Mouse (Mus musculus) CH12.LX (cell line): ENCODE measurements around the gene Cux1. TPM values are rescaled to one million over a fixed set of nuclear protein-coding genes. Genes with fewer than 3 reads are reported as not detected.

Source experiments
- DNase-seq: peaks from one replicate; pipeline ENCODE4 v3.0.0-alpha.2; 2013; ENCODE audit errors: extremely low read depth
- H3K27ac ChIP-seq: 2 replicates; pipeline ENCODE4 v1.5.1; 2012; ENCODE audit warnings: low read depth, mild to moderate bottlenecking, control low read depth, moderate library complexity; ENCODE audit not compliant: insufficient read depth
- H3K27me3 ChIP-seq: replicated peaks from 2 replicates; pipeline ENCODE3; 2012; ENCODE audit warnings: inconsistent platforms
- H3K36me3 ChIP-seq, 2 experiments: replicated peaks in 1 of 2; 2 replicates each; pipeline versions ENCODE3 to v1.6.1; 2012; ENCODE audit warnings: inconsistent platforms in 1 of 2, low read length in 1 of 2, mild to moderate bottlenecking in 1 of 2, mixed read lengths in 1 of 2, moderate library complexity in 1 of 2; ENCODE audit not compliant: control insufficient read depth in 1 of 2, insufficient read depth in 1 of 2
- H3K4me1 ChIP-seq, 2 experiments: 2 replicates each; pipeline ENCODE4 v1.6.1; 2012; ENCODE audit warnings: inconsistent platforms in 1 of 2, moderate library complexity in 1 of 2; ENCODE audit not compliant: insufficient read depth in 2 of 2, control insufficient read depth in 1 of 2
- H3K4me2 ChIP-seq: 2 replicates; pipeline ENCODE4 v1.6.1; 2012; ENCODE audit warnings: low read depth, mild to moderate bottlenecking, control low read depth; ENCODE audit not compliant: poor library complexity, insufficient read depth, severe bottlenecking
- H3K4me3 ChIP-seq, 3 experiments: fragments of 150-350 bp in 1 of 3; sonication (generic) in 1 of 3; replicated peaks in 1 of 3; 2 replicates each; pipeline versions ENCODE3 to v1.5.1; 2011 to 2012; ENCODE audit warnings: low read depth in 2 of 3, low read length in 2 of 3, mild to moderate bottlenecking in 2 of 3, moderate library complexity in 2 of 3, control low read depth in 1 of 3, improper control_type of control experiment in 1 of 3, inconsistent platforms in 1 of 3, mixed read lengths in 1 of 3; ENCODE audit not compliant: poor library complexity in 1 of 3
- H3K79me2 ChIP-seq: replicated peaks from 2 replicates; pipeline ENCODE4 v1.6.1; 2012; ENCODE audit warnings: mild to moderate bottlenecking, moderate library complexity; ENCODE audit not compliant: control insufficient read depth, poor library complexity, insufficient read depth, severe bottlenecking; ENCODE audit errors: extremely low read depth
- H3K9ac ChIP-seq: 2 replicates; pipeline ENCODE4 v1.6.1; 2012; ENCODE audit warnings: low read depth, mild to moderate bottlenecking, control low read depth, moderate library complexity; ENCODE audit not compliant: insufficient read depth
- H3K9me3 ChIP-seq: replicated peaks from 2 replicates; pipeline ENCODE3; 2012; ENCODE audit warnings: low read length, inconsistent platforms, mixed read lengths
- CHD1 ChIP-seq: IDR thresholded peaks from 2 replicates; pipeline ENCODE4 v1.6.1; 2012; ENCODE audit warnings: low read depth, low read length, improper control_type of control experiment, inconsistent platforms
- CTCF ChIP-seq, 2 experiments: IDR thresholded peaks in 1 of 2; conservative IDR thresholded peaks in 1 of 2; 2 replicates each; pipeline ENCODE4 v1.5.1; 2011 to 2012; ENCODE audit warnings: low read depth in 2 of 2, low read length in 2 of 2, improper control_type of control experiment in 1 of 2, inconsistent platforms in 1 of 2, mild to moderate bottlenecking in 1 of 2, moderate library complexity in 1 of 2
- ETS1 ChIP-seq: conservative IDR thresholded peaks from 2 replicates; pipeline ENCODE4 v1.6.1; 2012; ENCODE audit warnings: low read depth, mild to moderate bottlenecking, inconsistent platforms, low read length, improper control_type of control experiment, moderate library complexity
- GABPA ChIP-seq: IDR thresholded peaks from 2 replicates; pipeline ENCODE4 v1.6.1; 2012; ENCODE audit warnings: low read depth, low read length, improper control_type of control experiment, inconsistent platforms; ENCODE audit not compliant: insufficient replicate concordance
- HCFC1 ChIP-seq: IDR thresholded peaks from 2 replicates; pipeline ENCODE4 v1.6.1; 2012; ENCODE audit warnings: low read depth, mild to moderate bottlenecking, inconsistent platforms, low read length, improper control_type of control experiment
- IRF4 ChIP-seq: IDR thresholded peaks from 2 replicates; pipeline ENCODE4 v1.6.1; 2014; ENCODE audit warnings: low read depth, mild to moderate bottlenecking, inconsistent platforms, low read length, improper control_type of control experiment
- JUND ChIP-seq: conservative IDR thresholded peaks from 2 replicates; pipeline ENCODE4 v1.6.1; 2011; ENCODE audit warnings: low read depth, low read length, improper control_type of control experiment
- MAFK ChIP-seq: IDR thresholded peaks from 2 replicates; pipeline ENCODE4 v1.6.1; 2011; ENCODE audit warnings: low read length, improper control_type of control experiment; ENCODE audit not compliant: insufficient replicate concordance
- MAX ChIP-seq: IDR thresholded peaks from 2 replicates; pipeline ENCODE4 v1.6.1; 2011; ENCODE audit warnings: low read length, improper control_type of control experiment
- MAZ ChIP-seq: IDR thresholded peaks from 2 replicates; pipeline ENCODE4 v1.6.1; 2012; ENCODE audit warnings: low read depth, mild to moderate bottlenecking, inconsistent platforms, low read length, improper control_type of control experiment, moderate library complexity
- MXI1 ChIP-seq: IDR thresholded peaks from 2 replicates; pipeline ENCODE4 v1.6.1; 2011; ENCODE audit warnings: mild to moderate bottlenecking, low read depth, low read length, improper control_type of control experiment
- NELFE ChIP-seq: IDR thresholded peaks from 2 replicates; pipeline ENCODE4 v1.6.1; 2011; ENCODE audit warnings: low read depth, low read length, improper control_type of control experiment
- POLR2AphosphoS2 ChIP-seq: IDR thresholded peaks from 2 replicates; pipeline ENCODE4 v1.6.1; 2011; ENCODE audit warnings: low read depth, low read length, improper control_type of control experiment
- RAD21 ChIP-seq: IDR thresholded peaks from 2 replicates; pipeline ENCODE4 v1.6.1; 2011; ENCODE audit warnings: low read depth, mild to moderate bottlenecking, low read length, improper control_type of control experiment, moderate library complexity
- SIN3A ChIP-seq: IDR thresholded peaks from 2 replicates; pipeline ENCODE4 v1.6.1; 2012; ENCODE audit warnings: low read length, improper control_type of control experiment, inconsistent platforms
- SMC3 ChIP-seq: IDR thresholded peaks from 2 replicates; pipeline ENCODE4 v1.6.1; 2011; ENCODE audit warnings: low read depth, low read length, improper control_type of control experiment
- TCF12 ChIP-seq: IDR thresholded peaks from 2 replicates; pipeline ENCODE4 v1.6.1; 2014; ENCODE audit warnings: low read depth, mild to moderate bottlenecking, inconsistent platforms, low read length, improper control_type of control experiment
- USF1 ChIP-seq: IDR thresholded peaks from 2 replicates; pipeline ENCODE4 v1.6.1; 2014; ENCODE audit warnings: low read depth, mild to moderate bottlenecking, inconsistent platforms, low read length, improper control_type of control experiment
- ZMIZ1 ChIP-seq: IDR thresholded peaks from 2 replicates; pipeline ENCODE4 v1.6.1; 2012; ENCODE audit warnings: low read depth, mild to moderate bottlenecking, inconsistent platforms, low read length, improper control_type of control experiment
- ZNF384 ChIP-seq: IDR thresholded peaks from 2 replicates; pipeline ENCODE4 v1.6.1; 2012; ENCODE audit warnings: low read depth, low read length, improper control_type of control experiment, inconsistent platforms
- dilution Hi-C: fragments of 300-500 bp; cut with MboI; formaldehyde crosslinking; loops from 2 replicates; pipeline ENCODE4 v1.14.3; 2020; ENCODE audit warnings: low sequenced_read_pairs; ENCODE audit not compliant: extremely low pct_unique_long_range_greater_than_20kb, extremely low pct_ligation_motif_present
- in situ Hi-C: fragments of 300-500 bp; cut with MboI; formaldehyde crosslinking; loops from 3 replicates; pipeline ENCODE4 v1.14.3; 2019; ENCODE audit warnings: low sequenced_read_pairs, low pct_ligation_motif_present, low pct_unique_long_range_greater_than_20kb, mixed read lengths
- polyA plus RNA-seq: library from polyadenylated mRNA; unstranded; fragments of >175 nt; gene quantifications from 2 replicates; pipeline ENCODE4 v1.2.1, GENCODE M21; 2012; ENCODE audit warnings: low read depth; ENCODE audit not compliant: insufficient read length
- total RNA-seq, 2 experiments: library from RNA; depleted of rRNA; stranded (reverse); fragments of 300-350 nt in 1 of 2; fragments of >200 nt in 1 of 2; gene quantifications; 2 replicates each; pipeline ENCODE4 v1.2.3; 2012 to 2014

The Cux1 gene
- total and polyA plus RNA-seq, 3 experiments = 12.4 to 21.9 (median 19.6) TPM

GRCm38 (mm10) chr5:136465366-136465765, 101.9 kb downstream of the Cux1 start:
- H3K4me2 ChIP-seq = peak overlapping the region; percentile 18
- no peaks in the 10 kb centered on the region for H3K27me3 ChIP-seq
- H3K9me3 ChIP-seq = no peaks in the 10 kb centered on the region
- peaks cover 0 to 7% of the 10 kb centered on the region in 2 experiments for H3K36me3 ChIP-seq
- no peaks in the 10 kb centered on the region for H3K79me2 ChIP-seq
- TF ChIP-seq NELFE (no peak), MXI1 (no peak), GABPA (no peak), SIN3A (no peak), ZMIZ1 (no peak), ETS1 (peak; percentile 77), TCF12 (no peak), USF1 (no peak), JUND (no peak), RAD21 (peak; percentile 36), CTCF (conservative IDR thresholded peaks at IDR 0.05 in 1 of 2, IDR thresholded peaks at IDR 0.05 in 1 of 2; ENCODE audit: low read depth in 2 of 2, low read length in 2 of 2) (peak in 1 of 2 experiments; percentile 28; a peak in 2 of 4 replicates), MAFK (no peak), IRF4 (peak; percentile 31), ZNF384 (no peak)
- in situ Hi-C loops (no loop called here), dilution Hi-C loops (no loop called here)
- no peak for DNase-seq
- peaks cover 28 to 78% of the 10 kb centered on the region in 2 experiments for H3K4me1 ChIP-seq
- no peak overlapping the region for H3K9ac ChIP-seq
- peak overlapping the region in 2 of 3 experiments; percentile 6 to 10 for H3K4me3 ChIP-seq
- H3K27ac ChIP-seq = peak overlapping the region; percentile 75

GRCm38 (mm10) chr5:136464849-136465248, 102.4 kb downstream of the Cux1 start:
- no peak for DNase-seq
- Histone ChIP-seq H3K4me2 (no peak overlapping the region; the same call in 1 of the 2 replicates), H3K9ac (no peak overlapping the region), H3K27me3 (no peaks in the 10 kb centered on the region), H3K79me2 (no peaks in the 10 kb centered on the region), H3K36me3 (peaks cover 0 to 7% of the 10 kb centered on the region in 2 experiments), H3K9me3 (no peaks in the 10 kb centered on the region), H3K27ac (no peak overlapping the region; the same call in 1 of the 2 replicates), H3K4me1 (peaks cover 31 to 79% of the 10 kb centered on the region in 2 experiments), H3K4me3 (no peak overlapping the region)
- no peak for TF ChIP-seq HCFC1
- TF ChIP-seq ZMIZ1 = no peak
- no peak for TF ChIP-seq SMC3
- no peak for TF ChIP-seq MAZ
- TF ChIP-seq RAD21 = no peak
- TF ChIP-seq MXI1 = no peak
- TF ChIP-seq NELFE = no peak
- no peak for TF ChIP-seq CTCF (conservative IDR thresholded peaks at IDR 0.05 in 1 of 2, IDR thresholded peaks at IDR 0.05 in 1 of 2; ENCODE audit: low read depth in 2 of 2, low read length in 2 of 2)
- TF ChIP-seq TCF12 = no peak
- no peak for TF ChIP-seq CHD1
- TF ChIP-seq ETS1 = no peak
- no peak for TF ChIP-seq USF1
- TF ChIP-seq MAX = no peak
- TF ChIP-seq POLR2AphosphoS2 = no peak
- no peak for TF ChIP-seq JUND
- in situ Hi-C loops = no loop called here
- dilution Hi-C loops = no loop called here
